Mouse (Mus musculus) layer of hippocampus, adult 6 months (tissue): ENCODE measurements around the gene Pth1r. TPM values are rescaled to one million over a fixed set of nuclear protein-coding genes. Genes with fewer than 3 reads are reported as not detected.

Source experiments
- long read RNA-seq, 2 experiments: library from polyadenylated mRNA; unstranded; transcript quantifications; one replicate each; pipeline ENCODE4 v2.0.0; 2019 to 2020
- polyA plus RNA-seq: library from polyadenylated mRNA; unstranded; fragments of <200 nt; fragmentation: Nextera tagmentation; gene quantifications from 2 replicates; pipeline ENCODE4 v1.2.3, GENCODE M21; 2021

Gene Pth1r
- 2.3 and 3.6 TPM in 2 replicates for polyA plus RNA-seq
- long read RNA-seq, experiment 1, partial matches to known transcripts = 7 of 11 reads
- long read RNA-seq, experiment 1, other reads (novel, unspliced or antisense) = 2 of 11 reads
- long read RNA-seq, experiment 2, transcript Pth1r-204 (16 exons, 2,201 nt) = major isoform, 5 of 22 reads
- long read RNA-seq, experiment 2, partial matches to known transcripts = 9 of 22 reads
- long read RNA-seq, experiment 2, other reads (novel, unspliced or antisense) = 4 of 22 reads

DNA sequence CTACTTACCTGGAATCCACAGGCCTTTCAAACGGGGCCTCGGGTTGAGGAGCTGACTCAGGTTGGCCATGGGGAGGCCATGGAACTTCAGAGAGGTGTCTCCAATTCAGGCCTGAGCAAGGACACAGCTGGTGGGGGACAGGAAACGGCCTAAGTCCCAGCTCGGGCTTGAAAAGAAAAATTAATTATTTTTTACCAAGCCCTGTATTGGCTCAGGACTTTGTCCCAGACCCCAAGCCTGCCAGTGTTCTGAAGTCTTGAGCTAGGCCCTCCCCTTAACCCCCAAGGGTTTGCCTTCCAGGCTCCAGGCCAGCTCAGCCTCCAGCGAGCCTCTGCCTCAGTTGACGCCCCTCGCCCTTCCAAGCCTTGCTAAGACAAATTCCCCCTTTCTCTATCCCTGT, at the start of gene Pth1r:
Gene Pth1r (minus strand): TSS at position 185 of the 400 bp plus-strand sequence.

GRCm38 (mm10) chr9:110741711-110742294, 5.1 kb downstream of the Pth1r start, which contains the start of gene Myl3:
Gene Myl3, plus strand, starts transcription at chr9:110741861.

Other genes starting within 250 kb of the Pth1r start
- 8.0 TPM in 2 replicates for gene Setd2, start 214.5 kb downstream of the Pth1r start, polyA plus RNA-seq
- gene Nradd, start 122.7 kb downstream of the Pth1r start, polyA plus RNA-seq = 2.7 and 3.2 TPM in 2 replicates
- gene Nbeal2, start 93.0 kb downstream of the Pth1r start, polyA plus RNA-seq = 0.56 and 0.72 TPM in 2 replicates
- gene Ccdc12, start 90.6 kb downstream of the Pth1r start, polyA plus RNA-seq = 105 and 106 TPM in 2 replicates
- gene Myl3, start 5.3 kb downstream of the Pth1r start, polyA plus RNA-seq = 0.41 and 0.43 TPM in 2 replicates
- not detected in 2 replicates for gene Prss42, start 51.0 kb upstream of the Pth1r start, polyA plus RNA-seq
- not detected in 2 replicates for gene Prss44, start 66.8 kb upstream of the Pth1r start, polyA plus RNA-seq
- gene Prss43, start 79.5 kb upstream of the Pth1r start, polyA plus RNA-seq = 0.23 and 0.25 TPM in 2 replicates
- gene Prss45, start 87.4 kb upstream of the Pth1r start, polyA plus RNA-seq = 0.59 and 0.64 TPM in 2 replicates
- not detected in 2 replicates for gene Prss46, start 97.4 kb upstream of the Pth1r start, polyA plus RNA-seq
- 0.94 and 3.3 TPM in 2 replicates for gene Prss50, start 110.8 kb upstream of the Pth1r start, polyA plus RNA-seq
- 1.2 TPM in 2 replicates for gene Als2cl, start 132.7 kb upstream of the Pth1r start, polyA plus RNA-seq
- 0.95 and 2.4 TPM in 2 replicates for gene Tmie, start 133.0 kb upstream of the Pth1r start, polyA plus RNA-seq
- gene Fam240a, start 169.7 kb upstream of the Pth1r start, polyA plus RNA-seq = not detected in 2 replicates
- 1.2 TPM in 2 replicates for gene Tdgf1, start 199.0 kb upstream of the Pth1r start, polyA plus RNA-seq
- 3.2 and 3.9 TPM in 2 replicates for gene Lrrc2, start 204.4 kb upstream of the Pth1r start, polyA plus RNA-seq
- gene Rtp3, start 243.4 kb upstream of the Pth1r start, polyA plus RNA-seq = 0.28 and 0.29 TPM in 2 replicates